Mouse (Mus musculus) limb, embryonic 14.5 days (tissue): ENCODE results near the gene Ptprg. TPM values are rescaled to one million over a fixed set of nuclear protein-coding genes. Genes with fewer than 3 reads are reported as not detected.

Source experiments
- ATAC-seq: fragments of 200-750 bp; cut with Nextera tagmentation; 2 replicates; pipeline ENCODE4 v1.8.0; 2017; ENCODE audit warnings: low read depth, moderate number of reproducible peaks, moderate TSS enrichment; ENCODE audit not compliant: low FRiP score
- DNase-seq: peaks from one replicate; pipeline ENCODE4 v3.0.0-alpha.2; 2015; ENCODE audit warnings: low spot score
- H3K27ac ChIP-seq: fragments of 300-500 bp; sonication (generic); replicated peaks from 2 replicates; pipeline ENCODE4 v1.5.1; 2014; ENCODE audit warnings: low read depth, mild to moderate bottlenecking, low read length, moderate library complexity, mixed read lengths
- H3K27me3 ChIP-seq: fragments of 300-500 bp; sonication (generic); 2 replicates; pipeline ENCODE4 v1.6.1; 2014; ENCODE audit warnings: low read length, mixed read lengths; ENCODE audit not compliant: control insufficient read depth, insufficient read depth
- H3K36me3 ChIP-seq: fragments of 300-500 bp; sonication (generic); 2 replicates; pipeline ENCODE4 v1.6.1; 2014; ENCODE audit warnings: mild to moderate bottlenecking, low read length, moderate library complexity, mixed read lengths; ENCODE audit not compliant: control insufficient read depth, insufficient read depth
- H3K4me1 ChIP-seq: fragments of 300-500 bp; sonication (generic); 2 replicates; pipeline ENCODE4 v1.6.1; 2014; ENCODE audit warnings: antibody characterized with exemption, low read length, mixed read lengths; ENCODE audit not compliant: control insufficient read depth, insufficient read depth
- H3K4me2 ChIP-seq: fragments of 300-500 bp; sonication (generic); replicated peaks from 2 replicates; pipeline ENCODE4 v1.6.1; 2014; ENCODE audit warnings: low read depth, mild to moderate bottlenecking, low read length, moderate library complexity; ENCODE audit not compliant: severe bottlenecking
- H3K4me3 ChIP-seq: fragments of 300-500 bp; sonication (generic); replicated peaks from 2 replicates; pipeline ENCODE4 v1.5.1; 2014; ENCODE audit warnings: low read length
- H3K9ac ChIP-seq: fragments of 300-500 bp; sonication (generic); 2 replicates; pipeline ENCODE4 v1.6.1; 2014; ENCODE audit warnings: mild to moderate bottlenecking, low read depth, low read length, moderate library complexity; ENCODE audit not compliant: severe bottlenecking
- H3K9me3 ChIP-seq: fragments of 300-500 bp; sonication (generic); 2 replicates; pipeline ENCODE4 v1.6.1; 2016; ENCODE audit warnings: low read length; ENCODE audit not compliant: control insufficient read depth
- POLR2A ChIP-seq: fragments of 200-500 bp; IDR thresholded peaks from 2 replicates; pipeline ENCODE4 v1.8.0; 2012; ENCODE audit warnings: inconsistent platforms, mild to moderate bottlenecking, moderate library complexity, borderline replicate concordance; ENCODE audit not compliant: insufficient read depth, insufficient read length; ENCODE audit errors: extremely low read depth
- WGBS: fragments of 180-500 bp; shearing (Covaris S2); extraction: QIAGEN DNeasy Blood & Tissue Kit; methylation state at CpG from one replicate; pipeline ENCODE4 v1.1.7; 2014; 5-methylcytosine and 5-hydroxymethylcytosine counted together
- polyA plus RNA-seq, 2 experiments: library from polyadenylated mRNA; depleted of rRNA in 1 of 2; stranded (reverse) in 1 of 2; unstranded in 1 of 2; fragments of >200 nt; fragmentation: Nextera tagmentation in 1 of 2; extraction: Ambion mirVana in 1 of 2; gene quantifications; 2 replicates each; pipeline versions ENCODE4 v1.2.1 to v1.2.3; 2012 to 2014

Gene Ptprg
- polyA plus RNA-seq, 2 experiments: 25.5 to 28.6 TPM

GRCm38 (mm10) chr14:11865872-11866271, 312.5 kb downstream of the Ptprg start:
- Histone ChIP-seq H3K9ac (no peak overlapping the region), H3K9me3 (no peaks in the 10 kb centered on the region), H3K36me3 (no peaks in the 10 kb centered on the region), H3K4me1 (peaks cover 21% of the 10 kb centered on the region), H3K4me3 (no peak overlapping the region), H3K27me3 (no peaks in the 10 kb centered on the region), H3K4me2 (no peak overlapping the region), H3K27ac (no peak overlapping the region)
- ATAC-seq (no peak), DNase-seq (no peak)
- WGBS: 75% methylated on average over 6 of the region's 6 CpGs
- TF ChIP-seq POLR2A: no peak

GRCm38 (mm10) chr14:11866416-11866815, 313.1 kb downstream of the Ptprg start:
- no peak for TF ChIP-seq POLR2A
- WGBS: 76% methylated on average over 7 of the region's 7 CpGs
- Histone ChIP-seq H3K27ac (no peak overlapping the region), H3K4me3 (no peak overlapping the region), H3K27me3 (no peaks in the 10 kb centered on the region), H3K4me2 (no peak overlapping the region), H3K9ac (no peak overlapping the region), H3K9me3 (no peaks in the 10 kb centered on the region), H3K4me1 (peaks cover 25% of the 10 kb centered on the region), H3K36me3 (no peaks in the 10 kb centered on the region)
- DNase-seq: no peak
- no peak for ATAC-seq

- Histone ChIP-seq H3K9ac (no peak overlapping the region), H3K4me2 (no peak overlapping the region), H3K9me3 (no peaks in the 10 kb centered on the region), H3K4me3 (no peak overlapping the region), H3K4me1 (peaks cover 30% of the 10 kb centered on the region), H3K27me3 (no peaks in the 10 kb centered on the region), H3K36me3 (no peaks in the 10 kb centered on the region), H3K27ac (no peak overlapping the region)
- no peak for TF ChIP-seq POLR2A
- 59% methylated on average over 6 of the region's 6 CpGs for WGBS
- ATAC-seq: no peak
- DNase-seq: no peak
Measured at GRCm38 (mm10) chr14:11868636-11869035, 315.3 kb downstream of the Ptprg start.

GRCm38 (mm10) chr14:11871752-11872344, 318.5 kb downstream of the Ptprg start:
- peak; percentile 47; the same call in 1 of the 2 replicates for ATAC-seq
- Histone ChIP-seq H3K27ac (no peak overlapping the region), H3K4me2 (no peak overlapping the region), H3K4me1 (peaks cover 27% of the 10 kb centered on the region), H3K9ac (no peak overlapping the region), H3K4me3 (no peak overlapping the region), H3K36me3 (no peaks in the 10 kb centered on the region), H3K27me3 (no peaks in the 10 kb centered on the region), H3K9me3 (no peaks in the 10 kb centered on the region)
- peak; percentile 68 for DNase-seq
- TF ChIP-seq POLR2A: no peak
- WGBS: 36% methylated on average over 8 of the region's 8 CpGs

- ATAC-seq (no peak), DNase-seq (no peak)
- Histone ChIP-seq H3K27ac (no peak overlapping the region), H3K9me3 (no peaks in the 10 kb centered on the region), H3K4me1 (peaks cover 29% of the 10 kb centered on the region), H3K4me2 (no peak overlapping the region), H3K4me3 (no peak overlapping the region), H3K27me3 (no peaks in the 10 kb centered on the region), H3K9ac (no peak overlapping the region), H3K36me3 (no peaks in the 10 kb centered on the region)
- no peak for TF ChIP-seq POLR2A
- WGBS: 73% methylated on average over 6 of the region's 6 CpGs
Measured at GRCm38 (mm10) chr14:11874266-11874665, 320.9 kb downstream of the Ptprg start.
